Mouse (Mus musculus) heart, postnatal 14 days (tissue): ENCODE data around the gene Tubg1. TPM values are rescaled to one million over a fixed set of nuclear protein-coding genes. Genes with fewer than 3 reads are reported as not detected.

ENCODE experiments used
- DNase-seq, 2 experiments: peaks; one replicate each; pipeline ENCODE4 v3.0.0; 2021 to 2022
- intact Hi-C: fragments of 180-260 bp; cut with DNase I; formaldehyde crosslinking; loops from one replicate; pipeline ENCODE4 v1.15.1; 2025
- long read RNA-seq, 2 experiments: library from polyadenylated mRNA; stranded (forward); transcript quantifications; one replicate each; pipeline ENCODE4 v2.0.0; 2021
- total RNA-seq, 2 experiments: library from RNA; stranded (reverse); gene quantifications; 2 replicates each; pipeline ENCODE4 v1.2.3; 2021

Tubg1 gene
- 10 to 100 TPM; 20.9 to 25.8 TPM for total RNA-seq
- long read RNA-seq, experiment 1, transcript Tubg1-201 (11 exons, 1,802 nt) = major isoform, 55 of 60 reads
- long read RNA-seq, experiment 1, partial matches to known transcripts = 3 of 60 reads
- long read RNA-seq, experiment 1, other reads (novel, unspliced or antisense) = 2 of 60 reads
- long read RNA-seq, experiment 2, transcript Tubg1-201 (11 exons, 1,802 nt) = major isoform, 57 of 60 reads
- long read RNA-seq, experiment 2, partial matches to known transcripts = 2 of 60 reads
- long read RNA-seq, experiment 2, other reads (novel, unspliced or antisense) = 1 of 60 reads

DNA sequence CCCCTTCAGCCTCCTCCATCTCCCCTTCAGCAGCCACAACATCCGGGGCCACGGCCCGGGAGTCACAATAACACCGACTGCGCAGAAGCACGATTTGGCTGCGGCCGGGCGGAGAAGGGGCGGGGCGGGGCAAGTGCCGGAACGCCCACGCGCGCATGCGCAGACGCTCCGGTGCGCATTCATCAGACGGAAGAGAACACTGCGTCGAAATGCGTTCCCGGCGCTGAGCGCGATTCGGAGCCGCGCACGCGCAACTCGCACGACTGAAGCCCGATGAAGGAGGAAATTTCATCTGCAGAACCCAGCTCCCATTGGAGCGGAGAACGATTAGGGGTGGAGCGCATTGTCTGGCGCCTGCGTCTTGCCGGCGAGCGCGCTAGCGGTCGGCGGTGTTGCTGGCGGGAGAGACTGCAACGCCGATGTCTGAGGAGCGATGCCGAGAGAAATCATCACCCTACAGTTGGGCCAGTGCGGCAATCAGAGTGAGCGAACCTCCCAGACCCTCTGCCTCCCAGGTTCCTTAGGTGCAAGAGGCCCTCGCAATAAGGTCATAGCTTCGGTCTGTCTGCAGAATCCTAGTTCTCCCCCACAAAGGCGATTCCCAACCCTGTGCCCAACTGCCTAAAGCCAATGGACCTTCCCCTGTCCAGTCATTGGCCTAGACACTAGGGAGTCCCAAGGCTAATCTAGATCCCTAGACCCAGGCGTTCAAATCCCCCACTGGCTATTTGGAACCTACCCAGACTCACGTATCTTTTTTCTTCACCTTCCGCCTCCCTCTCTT, at the start of gene Tubg1, which contains the start of gene Retreg3:
Gene Tubg1, plus strand, starts transcription at position 178 of the 784 bp plus-strand sequence.
Gene Retreg3, minus strand, starts transcription at position 133 of the 784 bp plus-strand sequence.
- peak; percentile 99 to 100 for DNase-seq
- intact Hi-C loops = loop anchor here (2.0 kb wide), 1 partner anchor 21 kb away; no protein-coding TSS in a partner anchor

DNA sequence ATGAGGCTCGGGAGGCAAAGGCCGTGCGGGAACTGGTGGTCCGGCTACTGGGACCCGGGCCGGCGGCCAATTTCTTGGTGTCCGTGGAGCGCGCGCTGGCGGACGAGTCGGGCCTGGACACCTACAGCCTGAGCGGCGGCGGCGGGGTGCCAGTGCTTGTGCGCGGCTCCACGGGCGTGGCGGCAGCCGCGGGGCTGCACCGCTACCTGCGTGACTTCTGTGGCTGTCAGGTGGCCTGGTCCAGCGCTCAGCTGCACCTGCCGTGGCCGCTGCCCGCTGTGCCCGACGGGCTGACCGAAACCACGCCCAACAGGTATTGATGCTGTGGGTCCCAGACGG, 49.6 kb upstream of the Tubg1 start:
- intact Hi-C loops = no loop called here
- no peak for DNase-seq

GRCm38 (mm10) chr11:101070987-101071386, 48.8 kb upstream of the Tubg1 start:
- intact Hi-C loops = no loop called here
- no peak for DNase-seq

DNA sequence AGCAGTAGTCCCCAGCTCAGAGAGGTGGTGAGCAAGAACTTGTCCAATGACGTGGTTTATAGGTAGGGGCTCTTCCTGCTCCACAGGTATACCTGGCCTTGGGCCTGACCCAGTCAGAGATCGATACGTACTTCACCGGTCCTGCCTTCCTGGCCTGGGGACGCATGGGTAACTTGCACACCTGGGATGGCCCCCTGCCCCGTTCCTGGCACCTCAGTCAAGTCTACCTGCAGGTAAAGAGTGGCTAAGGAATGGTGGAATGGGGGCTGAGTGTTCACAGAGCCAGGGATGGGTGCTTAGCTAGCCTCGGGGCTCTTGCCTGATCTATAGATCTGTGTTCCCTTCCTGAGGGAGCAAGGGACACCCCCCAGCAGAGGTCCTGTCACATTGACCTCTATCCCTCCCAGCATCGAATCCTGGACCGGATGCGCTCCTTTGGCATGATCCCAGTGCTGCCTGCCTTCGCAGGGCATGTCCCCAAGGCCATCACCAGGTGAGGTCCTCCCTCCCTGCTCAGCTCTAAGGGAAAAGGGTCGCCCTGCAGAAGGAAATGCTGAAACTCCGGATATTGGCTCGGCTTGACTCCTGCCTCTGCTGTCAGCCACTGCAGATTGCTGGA, 47.8 kb upstream of the Tubg1 start:
- intact Hi-C loops = no loop called here

GRCm38 (mm10) chr11:101078121-101078520, 41.6 kb upstream of the Tubg1 start, which contains the start of gene Hsd17b1:
Gene Hsd17b1 (plus strand): TSS chr11:101078411.
- intact Hi-C loops = no loop called here
- no peak for DNase-seq

More for the DNA sequence above, 47.8 kb upstream of the Tubg1 start:
- no peak for DNase-seq

DNA sequence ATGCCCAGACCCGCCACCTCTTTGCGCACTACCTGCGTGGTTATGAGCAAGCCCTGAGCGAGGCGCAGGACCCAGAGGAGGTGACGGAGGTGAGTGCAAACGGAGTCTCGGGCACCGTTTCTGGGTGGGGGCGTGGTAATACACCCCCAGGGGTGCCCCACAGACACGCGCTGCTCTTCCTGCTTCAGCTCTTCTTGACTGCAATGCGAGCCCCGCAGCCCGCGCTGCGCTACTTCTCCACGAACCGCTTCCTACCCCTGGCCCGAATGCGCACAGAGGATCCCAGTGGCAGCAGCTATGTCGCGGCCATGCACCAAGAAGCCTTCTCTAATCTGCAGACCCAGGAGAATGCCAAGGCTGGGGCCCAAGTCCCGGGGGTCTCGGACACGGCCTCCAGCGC, 40.0 kb upstream of the Tubg1 start:
- no peak for DNase-seq
- intact Hi-C loops = no loop called here

DNA sequence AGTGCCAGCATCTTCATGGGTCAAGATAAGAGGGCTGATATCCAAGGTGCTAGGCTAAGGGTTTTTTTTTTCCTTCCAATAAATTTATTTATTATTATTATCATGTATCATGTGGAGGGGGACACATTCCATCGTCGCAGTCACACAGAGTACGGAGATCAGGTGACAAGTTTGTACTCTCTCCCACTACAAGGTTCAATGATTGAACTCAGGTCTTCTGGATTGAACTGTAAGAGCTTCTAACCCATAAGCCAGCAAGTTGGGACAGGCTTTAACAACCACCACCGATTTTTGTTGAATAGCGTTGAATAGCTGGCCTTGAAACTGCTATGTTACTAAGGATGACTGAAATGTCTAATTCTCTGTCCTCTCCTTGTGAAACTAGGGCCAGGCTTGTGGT, 39.3 kb upstream of the Tubg1 start:
- intact Hi-C loops = no loop called here
- no peak for DNase-seq

DNA sequence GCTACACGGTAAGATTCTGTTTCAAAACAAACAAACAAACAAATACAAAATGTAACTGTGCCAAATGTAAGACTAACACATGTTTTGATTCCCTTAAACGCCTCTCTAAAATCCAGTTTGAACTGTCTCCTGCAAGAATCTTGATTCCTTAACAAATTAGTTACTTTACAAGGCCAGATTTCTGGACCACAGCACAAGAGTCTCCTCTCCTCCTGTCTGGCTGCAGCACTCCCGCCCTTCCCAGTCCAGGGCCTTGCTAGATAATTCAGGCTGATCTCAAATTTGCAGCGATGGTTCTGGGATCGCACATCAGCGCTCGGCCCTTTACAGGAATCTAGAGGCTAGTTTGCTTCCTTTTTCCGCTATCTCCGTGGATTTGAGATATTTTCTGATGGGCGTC, 38.1 kb upstream of the Tubg1 start:
- intact Hi-C loops = no loop called here
- DNase-seq = no peak

GRCm38 (mm10) chr11:101082208-101083082, 37.3 kb upstream of the Tubg1 start, which contains the start of gene Coasy:
Gene Coasy (plus strand): TSS chr11:101082565.
- intact Hi-C loops = no loop called here
- DNase-seq = peak; percentile 77 to 81

DNA sequence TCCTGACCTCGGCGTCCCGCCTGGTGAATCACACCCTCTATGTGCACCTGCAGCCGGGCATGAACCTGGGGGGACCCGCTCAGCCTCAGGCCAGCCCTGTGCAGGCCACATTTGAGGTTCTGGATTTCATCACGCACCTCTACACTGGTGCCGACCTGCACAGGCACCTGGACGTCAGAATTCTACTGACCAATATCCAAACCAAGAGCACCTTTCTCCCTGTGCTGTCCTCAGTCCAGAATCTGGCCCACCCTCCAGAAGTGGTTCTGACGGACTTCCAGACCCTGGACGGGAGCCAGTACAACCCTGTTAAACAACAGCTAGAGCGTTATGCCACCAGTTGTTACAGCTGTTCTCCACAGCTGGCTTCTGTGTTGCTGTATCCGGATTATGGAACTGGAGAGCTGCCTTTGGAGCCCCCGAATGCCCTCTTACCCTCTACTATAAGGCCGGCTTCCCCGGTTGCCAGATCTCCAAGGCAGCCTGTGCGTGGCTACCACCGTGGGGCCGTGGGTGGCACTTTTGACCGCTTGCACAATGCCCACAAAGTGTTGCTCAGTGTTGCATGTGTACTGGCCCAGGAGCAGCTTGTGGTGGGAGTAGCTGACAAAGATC, 36.5 kb upstream of the Tubg1 start:
- no peak for DNase-seq
- intact Hi-C loops = no loop called here

GRCm38 (mm10) chr11:101084246-101084645, 35.5 kb upstream of the Tubg1 start:
- intact Hi-C loops = no loop called here
- no peak for DNase-seq

GRCm38 (mm10) chr11:101084811-101085210, 34.9 kb upstream of the Tubg1 start:
- intact Hi-C loops = no loop called here
- DNase-seq = no peak

GRCm38 (mm10) chr11:101085617-101086322, 34.0 kb upstream of the Tubg1 start:
- intact Hi-C loops = no loop called here
- DNase-seq = no peak

- DNase-seq = no peak
- intact Hi-C loops = no loop called here
Observed at GRCm38 (mm10) chr11:101086323-101086674, 33.4 kb upstream of the Tubg1 start.

- peak; percentile 86 to 90 for DNase-seq
- intact Hi-C loops = no loop called here
Observed at GRCm38 (mm10) chr11:101086756-101087681, 32.7 kb upstream of the Tubg1 start, which contains the start of gene Mlx. Gene Mlx (plus strand): TSS chr11:101087277.

DNA sequence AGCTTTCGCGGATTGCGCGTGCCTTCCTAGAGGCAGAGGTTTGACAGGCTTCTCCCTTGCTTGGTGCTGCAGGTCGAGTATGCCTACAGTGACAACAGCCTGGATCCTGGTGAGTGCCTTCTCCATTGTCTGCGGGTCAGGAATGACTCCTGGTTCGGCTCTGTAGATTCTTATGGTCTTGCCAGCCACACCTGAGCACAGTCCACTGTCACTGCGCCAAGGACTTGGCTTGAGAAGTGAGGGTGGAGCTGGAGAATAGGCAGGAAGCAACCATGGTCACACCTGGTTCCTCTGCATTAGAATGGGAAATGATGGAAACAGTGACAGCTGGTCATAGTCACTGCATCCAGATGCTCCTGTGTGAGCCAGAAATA, 32.1 kb upstream of the Tubg1 start:
- DNase-seq = no peak
- intact Hi-C loops = no loop called here

- no peak for DNase-seq
- intact Hi-C loops = no loop called here
Observed at GRCm38 (mm10) chr11:101089931-101090330, 29.8 kb upstream of the Tubg1 start.

GRCm38 (mm10) chr11:101094930-101095313, 24.8 kb upstream of the Tubg1 start:
- intact Hi-C loops = loop anchor here (1.0 to 5.0 kb wide), 2 partner anchors 80 to 207 kb away; partner anchors contain the start of genes Becn1 and Ccr10
- DNase-seq = peak in 1 of 2 experiments; percentile 18
